Mouse (Mus musculus): ENCODE data around the gene Klrc2.
"Not testable (repeated sequence)": the region's sequence is repeated elsewhere in the genome, so short reads cannot be mapped to it uniquely, and the experiment has no call there.

Gene Klrc2

DNA sequence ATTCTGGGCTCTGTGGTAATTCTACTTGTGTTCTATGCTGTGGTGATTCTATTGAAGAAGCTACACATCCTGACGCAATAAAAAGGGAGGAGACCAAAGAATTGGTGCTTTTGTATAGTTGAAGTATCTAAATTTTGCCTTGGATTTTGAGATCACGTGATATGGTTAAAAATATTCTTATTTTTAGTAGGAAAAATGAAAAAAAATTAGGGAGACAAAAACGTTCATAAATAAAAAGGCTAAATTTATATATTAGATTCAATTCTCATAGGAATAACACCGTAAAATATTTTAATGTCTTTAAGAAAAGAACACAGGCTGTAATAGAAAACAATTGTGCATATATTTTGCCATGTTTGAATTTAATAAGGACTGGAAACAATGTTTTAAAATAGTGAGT lies at the start of gene Klrc2:
Gene Klrc2, minus strand, starts transcription at position 101 of the 400 bp plus-strand sequence.
- DNase-seq (ENCODE audit: low read depth, low spot score), result not testable (repeated sequence)

DNA sequence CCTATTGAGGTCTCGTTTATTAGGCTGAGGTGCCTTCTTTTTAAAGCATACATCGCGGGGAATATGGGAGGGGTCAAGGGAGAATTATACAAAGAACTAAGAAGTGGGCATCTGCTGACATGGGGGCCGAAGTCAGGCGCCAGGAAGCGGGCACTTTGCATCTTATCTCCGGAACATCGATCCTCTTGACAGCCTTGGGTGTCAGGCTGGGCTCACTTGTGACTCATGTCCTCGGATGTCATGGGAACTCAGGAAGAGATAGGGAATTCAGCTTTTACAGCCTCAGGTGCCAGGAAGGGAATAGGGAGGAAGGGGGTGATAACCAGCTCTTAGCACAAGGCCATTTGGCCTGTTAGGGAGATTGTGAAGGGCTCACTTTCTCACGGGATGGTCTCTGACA lies 30.9 kb upstream of the Klrc2 start:
- not testable (repeated sequence) for DNase-seq (ENCODE audit: low read depth, low spot score)

DNA sequence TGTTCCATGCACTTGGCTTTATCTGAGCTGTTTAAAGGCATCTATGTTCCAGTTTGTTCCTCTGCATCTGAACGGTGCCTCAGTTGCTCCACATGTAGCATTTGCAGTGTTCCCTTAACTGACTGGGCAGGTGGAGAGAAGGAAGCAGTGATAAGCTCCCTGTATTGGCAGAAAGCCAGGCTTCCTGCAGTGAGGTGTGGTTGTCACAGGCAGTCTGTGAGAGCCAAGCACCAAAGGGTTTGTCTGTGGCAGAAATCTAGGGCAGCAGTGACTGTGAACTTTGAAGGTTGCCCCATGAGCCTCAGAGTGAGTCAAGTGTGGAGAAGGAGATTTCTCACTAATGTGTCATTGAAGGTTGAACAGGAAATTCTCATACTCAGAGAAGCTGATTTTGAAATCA lies 19.9 kb upstream of the Klrc2 start:
- DNase-seq (ENCODE audit: low read depth, low spot score), result peak; percentile 29

DNA sequence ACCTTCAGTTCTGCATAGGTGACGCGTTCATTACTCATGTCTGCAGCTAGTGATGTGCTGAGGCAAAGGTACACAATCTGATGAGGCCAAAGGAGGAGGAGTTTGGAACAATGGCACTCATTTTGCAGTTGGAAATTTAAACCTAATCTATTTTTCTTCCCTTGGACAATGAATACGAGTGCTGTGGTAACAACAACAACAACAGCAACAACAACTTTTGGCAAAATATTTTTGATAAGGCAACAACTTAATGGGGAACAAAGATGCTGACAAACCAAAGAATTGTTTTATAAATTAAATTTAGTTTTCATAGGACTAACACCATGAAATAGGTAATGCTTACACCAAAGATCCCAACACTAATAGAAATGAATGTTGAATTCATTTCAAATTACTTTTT lies 18.4 kb upstream of the Klrc2 start, which contains the start of gene Klrc1:
Gene Klrc1, minus strand, starts transcription at position 101 of the 400 bp plus-strand sequence.
- DNase-seq (ENCODE audit: low read depth, low spot score), result no peak

DNA sequence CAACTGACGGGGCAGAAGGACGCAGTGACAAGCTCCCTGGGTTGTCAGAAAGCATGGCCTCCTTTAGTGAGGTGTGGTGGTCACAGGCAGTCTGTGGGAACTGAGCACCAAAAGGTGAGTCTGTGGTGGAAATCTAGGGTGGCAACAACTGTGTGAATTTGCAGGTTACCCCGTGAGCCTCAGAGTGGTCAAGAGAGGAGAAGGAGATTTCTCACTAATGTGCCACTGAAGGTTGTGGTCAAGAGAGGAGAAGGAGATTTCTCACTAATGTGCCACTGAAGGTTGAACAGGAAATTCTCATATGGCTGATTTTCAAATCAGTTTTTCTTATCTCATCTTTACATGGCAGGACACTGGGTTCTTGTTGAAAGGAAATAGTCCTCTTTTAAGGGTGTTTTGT lies 812 bp upstream of the Klrc2 start:
- DNase-seq (ENCODE audit: low read depth, low spot score), result not testable (repeated sequence)

DNA sequence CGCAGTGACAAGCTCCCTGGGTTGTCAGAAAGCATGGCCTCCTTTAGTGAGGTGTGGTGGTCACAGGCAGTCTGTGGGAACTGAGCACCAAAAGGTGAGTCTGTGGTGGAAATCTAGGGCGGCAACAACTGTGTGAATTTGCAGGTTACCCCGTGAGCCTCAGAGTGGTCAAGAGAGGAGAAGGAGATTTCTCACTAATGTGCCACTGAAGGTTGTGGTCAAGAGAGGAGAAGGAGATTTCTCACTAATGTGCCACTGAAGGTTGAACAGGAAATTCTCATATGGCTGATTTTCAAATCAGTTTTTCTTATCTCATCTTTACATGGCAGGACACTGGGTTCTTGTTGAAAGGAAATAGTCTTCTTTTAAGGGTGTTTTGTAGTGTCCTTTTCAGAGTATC lies 16.4 kb downstream of the Klrc2 start:
- not testable (repeated sequence) for DNase-seq (ENCODE audit: low read depth, low spot score)

DNA sequence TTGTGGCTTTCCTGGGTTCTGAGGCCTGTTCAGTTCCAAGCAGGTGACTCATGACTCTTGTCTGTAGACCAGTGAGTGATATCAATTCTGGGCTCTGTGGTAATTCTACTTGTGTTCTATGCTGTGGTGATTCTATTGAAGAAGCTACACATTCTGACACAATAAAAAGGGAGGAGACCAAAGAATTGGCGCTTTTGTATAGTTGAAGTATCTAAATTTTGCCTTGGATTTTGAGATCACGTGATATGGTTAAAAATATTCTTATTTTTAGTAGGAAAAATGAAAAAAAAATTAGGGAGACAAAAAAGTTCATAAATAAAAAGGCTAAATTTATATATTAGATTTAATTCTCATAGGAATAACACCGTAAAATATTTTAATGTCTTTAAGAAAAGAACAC lies 17.3 kb downstream of the Klrc2 start, which contains the start of gene Klrc3:
Gene Klrc3, minus strand, starts transcription at position 101 of the 400 bp plus-strand sequence.
- not testable (repeated sequence) for DNase-seq (ENCODE audit: low read depth, low spot score)

DNA sequence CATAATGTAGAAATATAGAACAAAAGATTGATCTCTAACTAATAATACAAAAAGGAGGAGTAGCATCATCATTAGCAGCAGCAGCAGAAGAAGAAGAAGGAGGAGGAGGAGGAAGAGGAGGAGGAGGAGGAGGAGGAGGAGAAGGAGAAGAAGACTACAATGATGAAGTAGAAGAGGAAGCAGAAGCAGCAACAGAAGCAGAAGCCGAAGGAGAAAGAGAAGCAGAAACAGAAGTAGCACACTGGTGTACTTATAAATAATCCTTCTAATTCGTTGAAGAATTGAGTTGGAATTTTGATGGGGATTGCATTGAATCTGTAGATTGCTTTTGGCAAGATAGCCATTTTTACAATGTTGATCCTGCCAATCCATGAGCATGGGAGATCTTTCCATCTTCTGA lies 29.4 kb downstream of the Klrc2 start:
- DNase-seq (ENCODE audit: low read depth, low spot score), result not testable (repeated sequence)

DNA sequence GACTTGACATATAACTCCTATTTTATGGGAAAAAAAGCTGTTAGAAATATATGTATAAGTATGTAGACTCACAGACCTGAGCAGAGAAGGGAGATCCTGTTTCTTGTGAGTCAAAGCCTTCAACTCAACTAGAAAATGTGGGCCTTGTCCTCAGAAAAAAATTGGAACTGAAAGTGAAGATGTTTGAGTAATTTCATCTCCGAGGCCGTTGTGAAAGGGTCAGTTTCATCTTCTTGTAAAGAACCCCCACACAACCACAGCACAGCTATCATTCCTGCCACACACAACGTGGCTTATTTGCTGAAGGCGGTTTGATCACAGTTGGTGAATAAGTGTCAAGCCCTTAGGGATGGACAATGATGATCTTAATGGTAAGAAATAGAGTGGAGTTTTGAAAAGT lies 36.8 kb downstream of the Klrc2 start, which contains the start of gene Klrk1:
Gene Klrk1, minus strand, starts transcription at position 130 of the 400 bp plus-strand sequence.
- no peak for DNase-seq (ENCODE audit: low read depth, low spot score)

DNA sequence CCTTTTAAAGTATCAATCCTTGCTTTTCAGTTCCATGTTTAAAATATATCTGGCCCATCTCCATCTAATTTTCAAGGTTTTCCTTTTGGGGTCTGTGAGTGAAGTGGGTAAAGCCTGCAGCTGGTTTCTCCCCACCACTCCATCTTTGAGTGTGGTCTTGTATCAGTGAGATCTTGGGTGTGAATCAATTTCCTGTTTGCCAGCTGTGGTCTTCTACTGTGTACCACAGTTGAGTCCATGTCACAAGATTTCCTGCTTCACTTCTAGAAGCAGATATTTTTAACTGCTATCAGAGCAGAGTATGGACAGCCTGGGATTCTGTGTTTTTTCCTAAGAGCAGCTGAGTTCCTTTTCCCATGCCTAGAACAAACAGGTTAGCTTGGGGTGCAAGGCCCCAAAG lies 52.1 kb downstream of the Klrc2 start:
- peak; percentile 37 for DNase-seq (ENCODE audit: low read depth, low spot score)

All from CD4-positive, CD25-positive, alpha-beta regulatory T cell, adult 2 months (primary cell).